Mouse (Mus musculus): Measurements from ENCODE around the gene Casp12. TPM values are rescaled to one million over a fixed set of nuclear protein-coding genes. Genes with fewer than 3 reads are reported as not detected.

Gene Casp12
- polyA plus RNA-seq, 2 experiments from 2014 or later = 0.38 TPM; not detected in 1

Other genes with a start within 250 kb of the Casp12 start
- gene Casp1, start 46.9 kb upstream of the Casp12 start, polyA plus RNA-seq (2017; shearing (Covaris generic)) = 100 to 1,000 TPM; 120 to 131 TPM
- 100 to 1,000 TPM; 144 to 165 TPM for gene Casp4, start 36.6 kb upstream of the Casp12 start, polyA plus RNA-seq (2017; shearing (Covaris generic))

All from activated CD4-positive, CD25-positive, alpha-beta regulatory T cell, adult 4 months (primary cell).